14 mouse cellular contexts compared by ENCODE assay signal in genomic region chr4:107597898-107598580, GRCm38 (mm10).
DNase-seq lines count a peak whose midpoint lies in the region; ATAC-seq lines count a peak whose summit lies in the region.
"Had no signal": no experiment of that assay in that cellular context is flagged by ENCODE, and none has a peak within 500 bp of the region (broad histone marks: within the 10 kb centered on the region; RNA-seq: fewer than 3 reads in every experiment).

No protein-coding gene starts in this region.

- H3K9me3 ChIP-seq in heart, embryonic 15.5 days (replicated peaks), result no peaks in the 10 kb centered on the region
- H3K9me3 ChIP-seq in limb, embryonic 12.5 days, result no peaks in the 10 kb centered on the region

- H3K4me3 ChIP-seq in heart, embryonic 15.5 days, result no peak overlapping the region
- H3K4me3 ChIP-seq in limb, embryonic 12.5 days (replicated peaks), result no peak overlapping the region

- H3K27me3 ChIP-seq in heart, embryonic 15.5 days, result 0 out of 2 replicates have a peak, but pooled peaks cover 4% of the 10 kb centered on the region
- peaks cover 5% of the 10 kb centered on the region; the same call in 1 of the 2 replicates for H3K27me3 ChIP-seq in limb, embryonic 12.5 days
- H3K27me3 ChIP-seq: CH12.LX had no signal

- H3K9ac ChIP-seq in heart, embryonic 15.5 days, result no peak overlapping the region
- H3K9ac ChIP-seq in limb, embryonic 12.5 days (replicated peaks), result no peak overlapping the region

- ATAC-seq in heart, embryonic 15.5 days (replicated peaks; ENCODE audit: insufficient number of reproducible peaks, insufficient read depth, low FRiP score, low read depth), result peak; percentile 79; the same call in 1 of the 2 replicates
- ATAC-seq in limb, embryonic 12.5 days (ENCODE audit: insufficient number of reproducible peaks, insufficient read depth, low FRiP score, low TSS enrichment, low read depth), result peak; percentile 55; the same call in 1 of the 2 replicates

- WGBS in heart, embryonic 15.5 days, result 10% methylated on average over 10 of the region's 10 CpGs
- WGBS in limb, embryonic 12.5 days, result 11% methylated on average over 10 of the region's 10 CpGs

- no peak for DNase-seq in heart, adult 11 months
- peak; percentile 22 for DNase-seq in thymus, postnatal 4 days
- no peak for DNase-seq in thymus, postnatal 36 days
- DNase-seq in yolk sac, embryonic 10.5 days (ENCODE audit: low spot score), result peak; percentile 38
- DNase-seq in thymus, postnatal 10 days (ENCODE audit: low spot score in 2 of 2), result no peak
- DNase-seq in lung, postnatal 10 days, result no peak
- DNase-seq: cerebellum, adult 11 months; kidney, postnatal 10 days; liver; right cerebral cortex, postnatal 14 days; thymus, postnatal 14 days had no signal

- H3K36me3 ChIP-seq in heart, embryonic 15.5 days, result no peaks in the 10 kb centered on the region
- no peaks in the 10 kb centered on the region for H3K36me3 ChIP-seq in limb, embryonic 12.5 days

- peak overlapping the region; percentile 48 for H3K27ac ChIP-seq in heart, embryonic 15.5 days
- H3K27ac ChIP-seq in limb, embryonic 12.5 days, result peak overlapping the region; percentile 64; the same call in 1 of the 2 replicates

- peak overlapping the region; percentile 14; the same call in 1 of the 2 replicates for H3K4me2 ChIP-seq in heart, embryonic 15.5 days
- H3K4me2 ChIP-seq in limb, embryonic 12.5 days, result peak overlapping the region; percentile 19; the same call in 1 of the 2 replicates

- H3K4me1 ChIP-seq in heart, embryonic 15.5 days (replicated peaks), result peaks cover 19% of the 10 kb centered on the region
- H3K4me1 ChIP-seq in limb, embryonic 12.5 days (replicated peaks), result peaks cover 50% of the 10 kb centered on the region

Comparison
In these comparisons a context has a peak if more than half of its experiments do, and no peak if none do; other contexts are left out.
1. DNase-seq: peak in thymus, postnatal 4 days (single experiment) and yolk sac, embryonic 10.5 days (single experiment); none in heart, adult 11 months (single experiment), thymus, postnatal 36 days (0 of 2), thymus, postnatal 10 days (0 of 2) and lung, postnatal 10 days (single experiment).